9 mouse cellular contexts compared by ENCODE assay signal in the genomic region with DNA sequence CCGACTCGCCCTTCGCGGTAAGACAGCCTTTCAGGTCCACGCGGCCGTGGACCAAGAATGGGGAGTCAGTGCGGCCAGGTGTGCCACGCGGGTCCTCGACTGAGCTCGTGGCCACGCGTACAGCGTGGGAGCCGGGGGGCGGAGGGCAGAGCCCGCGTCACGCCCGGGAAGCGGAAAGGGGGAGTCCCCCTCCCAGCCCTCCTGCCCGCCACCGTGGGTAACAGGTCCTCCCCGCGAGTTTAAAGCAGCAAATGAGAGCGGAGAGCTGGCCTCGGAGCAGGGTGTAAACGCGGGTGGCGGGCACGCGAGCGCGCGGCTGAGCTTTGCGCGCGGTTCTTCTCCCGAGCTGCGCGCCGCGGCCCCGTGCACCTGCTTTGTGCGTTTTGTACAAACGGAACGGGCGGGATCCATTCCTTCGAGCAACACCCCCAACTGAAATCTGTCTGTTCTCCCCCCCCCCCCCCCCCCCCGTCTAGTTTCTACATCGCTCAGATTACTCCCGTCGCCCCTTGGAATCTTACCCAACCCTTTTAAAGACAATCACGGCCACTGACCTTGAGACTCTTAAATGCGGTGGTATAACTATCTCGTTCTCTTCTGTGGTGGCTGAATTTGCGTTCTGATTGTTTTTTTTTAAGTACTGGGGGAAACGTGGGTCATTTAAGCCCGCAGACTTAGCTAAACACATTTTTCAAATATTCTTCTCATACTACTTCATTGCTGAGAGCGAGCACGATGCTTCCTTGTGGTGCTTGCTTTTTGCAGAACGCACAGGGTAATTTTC. TPM values are rescaled to one million over a fixed set of nuclear protein-coding genes. Genes with fewer than 3 reads are reported as not detected.
DNase-seq lines count a peak whose midpoint lies in the region; ATAC-seq lines count a peak whose summit lies in the region.
"Had no signal": no experiment of that assay in that cellular context is flagged by ENCODE, and none has a peak within 500 bp of the region (broad histone marks: within the 10 kb centered on the region; RNA-seq: fewer than 3 reads in every experiment).

No protein-coding gene starts in this region.

- peak overlapping the region; percentile 63 for H3K4me3 ChIP-seq in heart, embryonic 10.5 days
- H3K4me3 ChIP-seq in hindbrain, embryonic 15.5 days, result peak overlapping the region; percentile 39
- H3K4me3 ChIP-seq in midbrain, embryonic 15.5 days, result peak overlapping the region; percentile 40

- peaks cover 100% of the 10 kb centered on the region for H3K27me3 ChIP-seq in heart, embryonic 10.5 days (ENCODE audit: insufficient read depth, poor library complexity, severe bottlenecking)
- peaks cover 72% of the 10 kb centered on the region for H3K27me3 ChIP-seq in hindbrain, embryonic 15.5 days
- peaks cover 74% of the 10 kb centered on the region for H3K27me3 ChIP-seq in midbrain, embryonic 15.5 days (replicated peaks)

- no peaks in the 10 kb centered on the region for H3K9me3 ChIP-seq in heart, embryonic 10.5 days
- no peaks in the 10 kb centered on the region for H3K9me3 ChIP-seq in hindbrain, embryonic 15.5 days
- no peaks in the 10 kb centered on the region for H3K9me3 ChIP-seq in midbrain, embryonic 15.5 days

- no peak overlapping the region for H3K27ac ChIP-seq in heart, embryonic 10.5 days
- peak overlapping the region; percentile 74 for H3K27ac ChIP-seq in hindbrain, embryonic 15.5 days (replicated peaks)
- peak overlapping the region; percentile 63 for H3K27ac ChIP-seq in midbrain, embryonic 15.5 days

- peak overlapping the region; percentile 28 for H3K9ac ChIP-seq in hindbrain, embryonic 15.5 days
- peak overlapping the region; percentile 19; the same call in 1 of the 2 replicates for H3K9ac ChIP-seq in midbrain, embryonic 15.5 days

- no peaks in the 10 kb centered on the region for H3K36me3 ChIP-seq in heart, embryonic 10.5 days
- no peaks in the 10 kb centered on the region for H3K36me3 ChIP-seq in hindbrain, embryonic 15.5 days
- H3K36me3 ChIP-seq in midbrain, embryonic 15.5 days (replicated peaks), result no peaks in the 10 kb centered on the region

- H3K4me2 ChIP-seq in hindbrain, embryonic 15.5 days, result peak overlapping the region; percentile 86
- H3K4me2 ChIP-seq in midbrain, embryonic 15.5 days, result peak overlapping the region; percentile 79

- peaks cover 28% of the 10 kb centered on the region for H3K4me1 ChIP-seq in heart, embryonic 10.5 days
- peaks cover 20% of the 10 kb centered on the region for H3K4me1 ChIP-seq in hindbrain, embryonic 15.5 days (replicated peaks)
- H3K4me1 ChIP-seq in midbrain, embryonic 15.5 days, result peaks cover 20% of the 10 kb centered on the region

- DNase-seq in heart, embryonic 10.5 days (ENCODE audit: low spot score), result peak; percentile 76
- DNase-seq in heart, adult 8-10 months (ENCODE audit: low spot score), result no peak
- DNase-seq in embryo, embryonic 10.5 days (ENCODE audit: low spot score), result peak; percentile 46
- no peak for DNase-seq in spleen, adult 18-20 months
- no peak for DNase-seq in gastrocnemius, adult 18-20 months (ENCODE audit: low spot score)
- DNase-seq: kidney, adult 18-20 months had no signal

- 0 out of 2 replicates have a peak, but pooled peaks have one; percentile 40 for ATAC-seq in hindbrain, embryonic 15.5 days (ENCODE audit: low FRiP score, low read depth)
- peak; percentile 55 for ATAC-seq in midbrain, embryonic 15.5 days (replicated peaks)
- no peak for ATAC-seq in monocyte, adult 5-6 weeks (replicated peaks; ENCODE audit: insufficient number of reproducible peaks, low FRiP score, low TSS enrichment, poor library complexity, severe bottlenecking)

- WGBS in heart, embryonic 10.5 days, result 3% methylated on average over 58 of the region's 63 CpGs
- WGBS in hindbrain, embryonic 15.5 days, result under 1% methylated on average over 63 of the region's 63 CpGs
- under 1% methylated on average over 63 of the region's 63 CpGs for WGBS in midbrain, embryonic 15.5 days

RNA-seq across cellular contexts. Expression of gene Onecut1, which starts 12.3 kb away (rescaled TPM):
- polyA plus RNA-seq in heart, embryonic 10.5 days (2016; fragmentation: Nextera tagmentation; extraction: Ambion mirVana), result 0.10 and 1.9 TPM in 2 replicates
- not detected for total RNA-seq in heart, adult 8-10 months (2022)
- 4.2 and 6.2 TPM in 2 replicates for polyA plus RNA-seq in hindbrain, embryonic 15.5 days (2015; fragmentation: Nextera tagmentation; extraction: Ambion mirVana)
- 7.0 and 8.2 TPM in 2 replicates for polyA plus RNA-seq in midbrain, embryonic 15.5 days (2015; fragmentation: Nextera tagmentation; extraction: Ambion mirVana)
- not detected in 3 replicates for total RNA-seq in monocyte, adult 5-6 weeks (2017)
- not detected for total RNA-seq in gastrocnemius, adult 18-20 months (2021)

Comparison
In these comparisons a context has a peak if more than half of its experiments do, and no peak if none do; other contexts are left out.
1. DNase-seq: peak in heart, embryonic 10.5 days (single experiment) and embryo, embryonic 10.5 days (single experiment); none in heart, adult 8-10 months (single experiment), spleen, adult 18-20 months (0 of 2) and gastrocnemius, adult 18-20 months (single experiment).
2. Peak in every context shown above with its lines, with median percentiles within 50 percentile points of each other: H3K4me3 ChIP-seq.